Mouse (Mus musculus) stomach, embryonic 15.5 days (tissue): ENCODE data around the gene Clec14a. TPM values are rescaled to one million over a fixed set of nuclear protein-coding genes. Genes with fewer than 3 reads are reported as not detected.

Experiments
- ATAC-seq: fragments of 200-750 bp; cut with Nextera tagmentation; 2 replicates; pipeline ENCODE4 v1.8.0; 2017; ENCODE audit warnings: low read depth, moderate number of reproducible peaks, moderate TSS enrichment; ENCODE audit not compliant: insufficient read depth, low FRiP score
- H3K27ac ChIP-seq: fragments of 300-500 bp; sonication (generic); 2 replicates; pipeline ENCODE4 v1.5.1; 2015; ENCODE audit warnings: mild to moderate bottlenecking, inconsistent platforms
- H3K27me3 ChIP-seq: fragments of 300-500 bp; sonication (generic); replicated peaks from 2 replicates; pipeline ENCODE4 v1.6.1; 2015; ENCODE audit warnings: inconsistent platforms
- H3K36me3 ChIP-seq: fragments of 300-500 bp; sonication (generic); 2 replicates; pipeline ENCODE4 v1.6.1; 2015; ENCODE audit warnings: inconsistent platforms
- H3K4me1 ChIP-seq: fragments of 300-500 bp; sonication (generic); 2 replicates; pipeline ENCODE4 v1.6.1; 2015; ENCODE audit warnings: inconsistent platforms
- H3K4me2 ChIP-seq: fragments of 300-500 bp; sonication (generic); 2 replicates; pipeline ENCODE4 v1.6.1; 2015; ENCODE audit warnings: mild to moderate bottlenecking, inconsistent platforms
- H3K4me3 ChIP-seq: fragments of 300-500 bp; sonication (generic); replicated peaks from 2 replicates; pipeline ENCODE4 v1.5.1; 2015; ENCODE audit warnings: inconsistent platforms
- H3K9ac ChIP-seq: fragments of 300-500 bp; sonication (generic); 2 replicates; pipeline ENCODE4 v1.6.1; 2015; ENCODE audit warnings: inconsistent platforms
- H3K9me3 ChIP-seq: fragments of 300-500 bp; sonication (generic); 2 replicates; pipeline ENCODE4 v1.6.1; 2016; ENCODE audit warnings: inconsistent platforms
- WGBS: fragments of 180-500 bp; shearing (Covaris S2); methylation state at CpG from one replicate; pipeline ENCODE4 v1.1.7; 2015; 5-methylcytosine and 5-hydroxymethylcytosine counted together
- polyA plus RNA-seq: library from polyadenylated mRNA; unstranded; fragments of >200 nt; fragmentation: Nextera tagmentation; extraction: Ambion mirVana; gene quantifications from 2 replicates; pipeline ENCODE4 v1.2.1, GENCODE M21; 2015

Clec14a gene
- polyA plus RNA-seq, 1 experiment from 2014 or later: 10.2 TPM

DNA sequence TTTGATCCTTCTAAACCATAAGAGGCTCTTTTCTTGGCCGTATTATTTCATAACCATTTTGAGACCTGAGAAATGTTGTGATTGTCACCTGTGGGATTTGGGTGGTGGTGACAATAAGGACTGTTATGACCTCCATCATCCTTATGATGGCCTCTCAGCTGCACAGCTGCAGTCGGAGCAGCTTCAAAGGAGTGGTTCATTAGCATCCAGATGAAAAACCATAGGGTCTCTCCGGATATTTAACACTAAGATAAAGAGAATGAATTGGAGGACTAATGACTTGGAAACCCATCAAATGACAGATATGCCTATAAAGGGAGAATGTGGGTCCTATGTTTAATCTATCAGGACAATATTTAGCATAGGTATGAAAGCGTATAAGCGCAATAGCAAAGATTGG is 43.4 kb downstream of the Clec14a start:
- 82% methylated on average over 5 of the region's 5 CpGs for WGBS
- no peaks in the 10 kb centered on the region for H3K9me3 ChIP-seq
- no peaks in the 10 kb centered on the region for H3K4me1 ChIP-seq

DNA sequence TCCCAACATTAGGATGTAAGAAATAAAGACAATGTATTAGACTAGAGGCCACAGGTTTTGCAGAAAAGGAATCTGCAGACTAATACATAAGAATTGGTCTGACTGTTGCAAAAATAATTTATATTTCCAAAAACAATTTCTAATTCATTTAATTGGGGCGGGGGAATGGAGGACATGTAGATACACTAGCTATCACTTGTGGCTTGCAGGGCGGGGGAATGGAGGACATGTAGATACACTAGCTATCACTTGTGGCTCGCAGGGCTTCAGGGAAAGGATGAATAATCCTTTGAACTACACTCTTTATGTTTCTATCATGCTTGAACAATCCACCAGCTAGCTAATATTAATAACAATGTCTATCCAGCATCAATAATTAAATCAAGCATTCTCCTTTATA is 50.0 kb downstream of the Clec14a start:
- no peaks in the 10 kb centered on the region for H3K9me3 ChIP-seq
- H3K4me1 ChIP-seq: no peaks in the 10 kb centered on the region
- no peak for ATAC-seq
- no peak overlapping the region for H3K27ac ChIP-seq
- no peak overlapping the region for H3K4me3 ChIP-seq
- WGBS: 95% methylated on average over 3 of the region's 3 CpGs
- H3K36me3 ChIP-seq: no peaks in the 10 kb centered on the region
- no peak overlapping the region for H3K4me2 ChIP-seq
- no peak overlapping the region for H3K9ac ChIP-seq
- no peaks in the 10 kb centered on the region for H3K27me3 ChIP-seq

More for the DNA sequence above, 43.4 kb downstream of the Clec14a start:
- Histone ChIP-seq H3K4me2 (no peak overlapping the region), H3K9ac (no peak overlapping the region), H3K36me3 (no peaks in the 10 kb centered on the region), H3K4me3 (no peak overlapping the region), H3K27me3 (no peaks in the 10 kb centered on the region), H3K27ac (no peak overlapping the region)
- no peak for ATAC-seq

DNA sequence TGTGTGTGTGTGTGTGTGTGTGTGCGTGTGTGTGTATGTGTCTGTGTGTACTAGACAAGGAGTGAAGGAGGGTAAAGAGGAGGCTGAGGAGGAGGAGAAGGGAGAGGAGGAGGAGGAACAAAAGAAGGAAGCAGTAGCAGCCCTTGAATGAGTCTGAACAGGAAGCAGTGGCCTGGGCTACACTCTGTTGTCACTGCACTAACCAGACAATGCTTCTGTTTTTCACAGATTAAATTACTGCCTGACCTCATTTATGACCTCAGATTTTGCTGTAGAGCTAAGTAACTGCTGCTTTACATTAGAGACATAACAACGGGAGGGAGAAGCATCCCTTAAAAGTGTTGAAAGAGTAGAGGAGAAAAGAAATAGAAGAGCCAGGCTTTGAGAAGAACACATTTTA is 52.9 kb downstream of the Clec14a start:
- no peak overlapping the region for H3K9ac ChIP-seq
- no peak overlapping the region for H3K4me3 ChIP-seq
- H3K4me2 ChIP-seq: no peak overlapping the region
- H3K4me1 ChIP-seq: peaks cover 17% of the 10 kb centered on the region
- H3K36me3 ChIP-seq: no peaks in the 10 kb centered on the region
- H3K9me3 ChIP-seq: no peaks in the 10 kb centered on the region
- 49% methylated on average over 2 of the region's 2 CpGs for WGBS
- H3K27ac ChIP-seq: no peak overlapping the region
- ATAC-seq: no peak
- H3K27me3 ChIP-seq: peaks cover 24% of the 10 kb centered on the region

Other genes starting within 250 kb of the Clec14a start
- 0.86 and 1.3 TPM in 2 replicates for gene Sstr1, start 57.5 kb downstream of the Clec14a start, polyA plus RNA-seq